Mouse (Mus musculus) ovary, postnatal 36 days (tissue): ENCODE data around the gene Gm45521.

Experiments
- DNase-seq: peaks from one replicate; pipeline ENCODE4 v3.0.0; 2022; ENCODE audit warnings: low spot score, mixed read lengths

Gm45521 gene

GRCm38 (mm10) chr14:7957049-7957448 is at the start of gene Gm45521:
Gene Gm45521, plus strand, starts transcription at chr14:7957288.
- DNase-seq = no peak

DNA sequence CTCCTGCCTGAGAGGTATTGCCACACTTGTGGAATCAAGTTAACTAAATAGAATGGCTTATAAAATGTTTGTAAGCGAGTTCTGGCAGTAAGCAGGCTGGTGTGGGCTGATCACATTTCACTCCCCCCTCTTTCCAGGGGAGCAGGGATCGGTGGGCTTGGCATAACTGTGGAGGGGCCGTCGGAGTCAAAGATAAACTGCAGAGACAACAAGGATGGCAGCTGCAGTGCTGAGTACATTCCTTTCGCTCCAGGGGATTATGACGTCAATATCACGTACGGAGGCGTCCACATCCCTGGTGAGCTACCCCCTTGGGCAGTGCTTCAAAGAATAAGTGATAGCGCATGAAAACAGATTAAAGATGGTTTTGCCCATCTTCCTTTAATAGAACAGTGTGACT is 47.6 kb upstream of the Gm45521 start:
- no peak for DNase-seq

- DNase-seq = no peak
Observed at GRCm38 (mm10) chr14:7913842-7914241, 43.2 kb upstream of the Gm45521 start.

GRCm38 (mm10) chr14:7914461-7914860 is 42.6 kb upstream of the Gm45521 start:
- no peak for DNase-seq

DNA sequence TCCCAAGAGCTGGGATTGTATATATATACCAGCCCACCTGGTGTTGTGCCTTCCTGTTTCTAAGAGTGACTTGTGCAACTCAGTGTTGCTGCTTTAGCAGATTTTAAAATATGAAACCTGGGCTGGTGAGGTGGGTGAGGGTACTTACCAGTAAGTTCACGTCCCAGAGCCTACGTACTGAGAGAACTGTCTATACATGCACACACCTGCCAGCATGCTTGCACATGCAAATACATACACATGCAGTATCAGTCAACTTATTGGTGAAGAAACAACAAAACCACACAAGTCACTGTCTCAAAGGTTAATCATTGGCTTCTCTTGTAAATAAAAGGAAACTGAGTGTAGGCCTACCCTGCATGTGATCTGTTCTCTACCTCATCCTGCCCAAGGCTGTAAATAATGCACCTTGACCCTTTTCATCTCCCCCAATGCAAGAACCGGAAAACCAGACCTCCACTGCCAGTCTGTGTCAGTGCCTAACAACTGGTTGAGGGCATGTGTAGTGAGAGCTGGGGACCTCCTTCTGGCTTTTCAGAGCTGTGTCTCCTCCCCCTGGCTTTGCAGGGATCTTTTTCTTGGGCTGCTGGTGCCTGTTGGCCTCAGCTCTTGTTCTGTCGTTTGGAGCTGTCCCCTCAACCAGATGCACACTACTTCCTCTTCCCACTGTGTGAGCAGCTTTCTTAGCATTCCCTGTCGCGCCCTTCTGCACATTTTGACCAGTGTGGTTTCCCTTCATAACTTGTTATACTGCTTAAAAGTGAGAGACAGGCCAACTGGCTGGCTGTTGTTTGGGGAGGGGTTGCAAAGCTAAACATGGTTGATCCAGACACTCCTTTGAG is 38.7 kb upstream of the Gm45521 start:
- DNase-seq = no peak

DNA sequence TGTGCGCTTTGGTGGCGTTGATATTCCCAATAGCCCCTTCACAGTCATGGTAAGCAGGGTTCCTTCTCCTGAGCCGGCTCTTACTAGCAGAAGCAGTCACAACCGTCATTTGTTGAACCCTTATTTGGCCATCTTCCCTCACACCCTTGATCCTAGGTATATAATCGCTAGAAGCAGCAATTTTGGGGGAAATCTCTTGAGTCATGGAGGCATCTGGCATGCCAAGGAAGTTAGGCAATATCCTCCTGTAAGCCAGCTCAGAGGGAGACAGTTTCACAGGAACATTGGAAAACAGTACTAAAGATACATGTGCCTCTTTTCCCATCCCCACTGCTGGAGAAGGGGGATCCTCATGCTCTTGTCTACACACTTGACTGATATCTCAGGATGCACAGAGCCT is 37.8 kb upstream of the Gm45521 start:
- no peak for DNase-seq

DNA sequence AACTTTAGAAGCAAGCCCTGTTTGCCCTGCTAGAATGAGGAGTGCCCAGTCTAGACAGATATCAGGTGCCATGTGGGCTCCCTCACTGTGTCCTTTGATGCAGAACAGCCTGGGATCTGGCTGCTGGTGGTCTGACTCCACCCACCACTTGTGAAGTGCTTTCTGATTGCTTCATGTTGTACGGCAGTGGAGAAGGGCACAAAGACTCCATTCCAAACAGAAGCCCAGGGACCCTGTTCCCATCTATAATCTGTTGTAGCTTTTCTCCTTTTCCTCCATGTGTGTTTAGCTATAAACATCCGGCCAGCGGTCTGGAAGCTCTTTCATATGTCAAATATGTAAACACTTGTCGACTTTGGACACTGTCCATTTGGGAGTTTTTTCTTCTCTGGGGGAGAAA is 37.2 kb upstream of the Gm45521 start:
- DNase-seq = no peak

DNA sequence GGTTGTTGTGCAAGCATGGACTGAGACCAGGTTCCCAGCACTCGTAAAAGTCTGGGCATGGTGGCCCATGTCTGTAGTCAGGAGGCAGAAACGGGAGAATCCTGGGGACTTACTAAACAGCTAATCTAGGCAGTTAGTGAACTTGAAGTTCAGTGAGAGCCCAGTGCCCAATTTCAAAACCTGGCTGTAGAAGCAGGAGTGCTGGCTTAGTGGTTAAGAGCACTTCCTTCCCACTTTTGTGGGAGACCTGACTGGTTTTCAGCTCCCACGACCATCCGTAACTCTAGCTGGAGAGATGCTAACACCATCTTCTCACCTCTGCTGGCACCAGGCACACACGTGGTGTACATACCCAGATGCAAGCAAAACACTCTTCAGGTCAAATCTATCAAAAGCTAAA is 35.6 kb upstream of the Gm45521 start:
- DNase-seq = no peak

GRCm38 (mm10) chr14:7923635-7924034 is 33.5 kb upstream of the Gm45521 start:
- no peak for DNase-seq

DNA sequence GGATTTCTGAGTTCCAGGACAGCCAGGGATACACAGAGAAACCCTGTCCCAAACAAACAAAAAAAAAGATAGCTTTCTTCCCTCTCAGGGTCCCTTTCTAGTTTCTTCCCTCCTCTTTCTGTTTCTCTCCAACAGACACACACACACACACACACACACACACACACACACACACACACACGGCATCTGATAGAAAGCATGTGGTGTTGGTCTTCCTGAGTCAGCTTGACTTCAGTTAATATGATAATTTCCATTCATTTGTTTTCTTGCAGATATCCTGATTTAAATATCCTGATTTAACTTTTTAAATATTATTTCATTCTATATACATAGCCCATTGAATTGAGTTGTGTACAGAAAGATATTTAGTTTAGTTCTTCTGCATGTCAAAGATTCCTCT is 28.7 kb upstream of the Gm45521 start:
- no peak for DNase-seq

- no peak for DNase-seq
Observed at GRCm38 (mm10) chr14:7929029-7929428, 28.1 kb upstream of the Gm45521 start.

GRCm38 (mm10) chr14:7932151-7932550 is 24.9 kb upstream of the Gm45521 start:
- DNase-seq = no peak

DNA sequence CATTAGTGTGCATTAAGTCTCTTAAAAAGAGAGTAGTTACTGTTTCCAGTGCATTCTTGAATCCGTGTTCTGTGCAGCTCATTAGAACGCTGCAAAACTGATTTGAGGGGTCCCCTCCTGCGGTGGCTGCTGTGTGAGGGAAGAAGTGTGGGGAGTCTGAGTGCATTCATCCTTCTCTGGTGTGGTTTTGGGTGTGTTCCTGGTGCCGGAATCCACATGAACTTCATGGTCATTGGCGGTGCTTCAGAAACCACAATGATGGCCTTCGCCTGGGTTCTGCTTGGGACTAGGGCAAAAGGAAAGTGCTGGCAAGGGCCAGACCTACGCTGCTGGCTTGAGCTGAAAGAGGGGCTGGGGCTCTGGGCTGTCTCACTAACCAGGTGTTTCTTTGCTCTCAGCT is 22.9 kb upstream of the Gm45521 start:
- DNase-seq = peak; percentile 21

DNA sequence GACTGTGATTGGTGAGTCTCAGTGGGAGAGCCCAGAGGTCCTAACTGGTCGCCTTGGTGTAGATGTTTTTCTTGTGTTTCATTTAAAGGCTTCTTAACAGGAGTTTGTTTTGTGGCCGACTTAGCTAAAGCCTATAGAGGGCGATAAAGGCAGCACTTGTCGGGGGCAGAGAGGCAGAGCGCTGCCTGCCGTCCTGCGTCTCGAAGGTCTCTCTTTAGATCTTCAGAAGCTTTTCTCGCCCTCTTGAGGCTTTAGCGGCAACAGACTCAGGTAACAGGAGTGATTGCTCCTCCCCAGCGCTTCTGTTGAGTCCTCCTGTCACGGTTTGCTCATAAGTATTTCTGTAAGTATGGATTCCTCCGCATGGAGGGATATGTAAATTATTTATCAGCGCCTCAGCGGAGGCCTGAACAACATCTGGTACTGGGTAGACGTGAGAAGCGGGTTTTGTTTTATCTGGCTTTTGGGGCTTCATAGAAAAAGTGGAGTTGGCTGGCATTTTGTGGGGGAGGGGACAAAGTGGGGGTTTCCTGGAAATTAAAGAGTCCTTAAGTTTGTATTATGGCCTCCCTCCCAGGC is 19.9 kb upstream of the Gm45521 start:
- peak; percentile 30 for DNase-seq

- peak; percentile 51 for DNase-seq
Observed at GRCm38 (mm10) chr14:7938809-7939784, 18.0 kb upstream of the Gm45521 start.

GRCm38 (mm10) chr14:7941413-7941812 is 15.7 kb upstream of the Gm45521 start:
- no peak for DNase-seq

DNA sequence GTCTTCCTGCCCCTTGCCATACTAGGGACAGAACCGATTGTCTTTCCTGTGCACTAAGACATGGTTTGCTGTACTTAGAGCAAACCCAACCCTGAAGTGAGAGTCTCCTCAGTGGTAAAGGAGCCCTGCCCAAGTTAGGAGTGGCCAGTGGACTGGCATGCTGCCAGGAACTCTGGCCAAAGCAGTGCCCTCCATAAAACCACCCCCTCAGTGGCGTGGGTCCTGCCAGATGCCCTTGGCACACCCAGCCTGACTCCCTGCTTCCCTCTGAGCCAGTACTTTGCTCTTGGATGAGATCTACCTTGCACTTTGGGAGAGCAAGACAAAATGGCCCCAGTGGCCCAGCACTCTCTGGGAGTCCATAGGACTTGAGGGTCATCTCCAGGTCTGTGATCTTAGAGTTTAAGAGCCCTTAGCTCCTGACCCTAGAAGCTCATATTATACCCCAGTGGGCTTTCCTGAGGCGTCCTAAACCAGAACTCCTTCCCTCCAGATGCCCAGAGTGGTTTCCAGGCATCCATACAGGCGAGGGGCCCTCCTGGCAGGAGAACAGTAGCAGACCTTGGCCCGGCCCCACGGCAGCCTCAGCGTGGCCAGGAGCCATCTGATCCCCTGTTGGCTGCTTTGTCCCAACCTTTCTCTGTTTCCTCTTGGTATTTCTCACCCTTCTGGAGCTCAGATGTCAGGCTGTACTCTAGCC is 13.8 kb upstream of the Gm45521 start:
- DNase-seq = peak; percentile 66

DNA sequence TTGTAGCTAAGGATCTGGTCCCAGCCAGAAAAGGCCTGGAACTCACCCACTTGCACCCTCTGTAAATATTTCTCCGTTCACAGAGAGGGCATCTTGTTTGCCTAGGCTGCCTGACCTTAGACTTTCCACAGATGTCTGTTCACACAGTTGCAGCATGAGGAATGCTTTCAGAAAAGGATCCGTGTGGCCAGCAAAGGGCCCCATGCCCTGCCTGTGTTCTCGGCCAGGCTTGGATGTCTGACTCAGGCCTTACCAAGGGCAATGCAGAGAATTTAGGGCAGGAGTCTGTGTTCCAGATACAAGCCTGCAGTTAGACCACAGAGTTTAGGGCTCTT is 13.3 kb upstream of the Gm45521 start:
- DNase-seq = no peak

- DNase-seq = no peak
Observed at GRCm38 (mm10) chr14:7944349-7945039, 12.6 kb upstream of the Gm45521 start.

- no peak for DNase-seq
Observed at GRCm38 (mm10) chr14:7945261-7945660, 11.8 kb upstream of the Gm45521 start.

DNA sequence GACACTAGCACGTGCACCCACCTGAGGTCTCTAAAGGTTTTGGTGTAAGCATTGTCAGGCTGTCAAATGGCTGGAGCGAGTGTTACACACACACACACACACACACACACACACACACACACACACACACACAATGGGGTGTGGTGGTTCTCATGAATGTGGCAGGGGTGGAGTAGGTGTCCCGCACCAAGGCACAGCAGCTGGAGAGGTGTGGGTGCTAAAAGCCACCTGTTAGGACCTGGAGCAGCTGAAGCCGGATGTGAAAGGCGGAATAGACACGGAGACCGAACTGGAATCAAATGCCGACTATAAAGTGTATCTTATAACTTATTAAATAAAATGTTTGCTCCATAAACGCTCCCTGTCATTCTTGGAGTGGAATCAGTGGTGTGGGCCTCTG is 5.9 kb upstream of the Gm45521 start:
- DNase-seq = no peak
